Mouse (Mus musculus) ES-Bruce4 (cell line): ENCODE measurements at regions not wholly inside any gene's neighbourhood (a gene's known extent, or its start where the extent isn't known, plus 50 kb on each side); places are given as distances from the start of the nearest gene placed in this dataset.
A peak's percentile ranks its signal among the peaks of the same experiment; 100 is the strongest.

ENCODE experiments used
- H3K27ac ChIP-seq: 2 replicates; pipeline ENCODE4 v1.5.1; 2012; ENCODE audit warnings: low read length, inconsistent platforms; ENCODE audit not compliant: insufficient read depth
- H3K27me3 ChIP-seq: 2 replicates; pipeline ENCODE4 v1.6.1; 2012; ENCODE audit warnings: mild to moderate bottlenecking, low read length, inconsistent platforms; ENCODE audit not compliant: control insufficient read depth, poor library complexity, insufficient read depth, severe bottlenecking
- H3K36me3 ChIP-seq: 2 replicates; pipeline ENCODE4 v1.6.1; 2012; ENCODE audit warnings: inconsistent platforms, mild to moderate bottlenecking, low read length, moderate library complexity; ENCODE audit not compliant: control insufficient read depth, poor library complexity, insufficient read depth, severe bottlenecking
- H3K4me1 ChIP-seq: one replicate; pipeline ENCODE4 v1.8.1; 2011; ENCODE audit warnings: low read length; ENCODE audit not compliant: control insufficient read depth, insufficient read depth
- H3K4me3 ChIP-seq: 2 replicates; pipeline ENCODE4 v1.5.1; 2011; ENCODE audit warnings: low read depth, mild to moderate bottlenecking, low read length
- H3K9ac ChIP-seq: 2 replicates; pipeline ENCODE4 v1.6.1; 2012; ENCODE audit warnings: low read depth, mild to moderate bottlenecking, inconsistent platforms; ENCODE audit not compliant: poor library complexity, severe bottlenecking
- H3K9me3 ChIP-seq: replicated peaks from 2 replicates; pipeline ENCODE4 v1.6.1; 2012; ENCODE audit warnings: mild to moderate bottlenecking, low read length, inconsistent platforms; ENCODE audit not compliant: control insufficient read depth, poor library complexity, insufficient read depth, severe bottlenecking
- CTCF ChIP-seq: IDR thresholded peaks from one replicate; pipeline ENCODE4 v1.8.1; 2011; ENCODE audit warnings: low read depth, low read length
- EP300 ChIP-seq: IDR thresholded peaks from 2 replicates; pipeline ENCODE4 v1.6.1; 2011; ENCODE audit warnings: low read depth, low read length; ENCODE audit not compliant: insufficient read depth
- POLR2A ChIP-seq: IDR thresholded peaks from one replicate; pipeline ENCODE4 v1.8.1; 2011; ENCODE audit warnings: low read length; ENCODE audit not compliant: insufficient read depth

- no peak overlapping the region for H3K4me3 ChIP-seq
- no peak overlapping the region for H3K9ac ChIP-seq
- no peak for TF ChIP-seq EP300
- no peak for TF ChIP-seq CTCF
- TF ChIP-seq POLR2A, result no peak
- H3K9me3 ChIP-seq, result no peaks in the 10 kb centered on the region
- H3K36me3 ChIP-seq, result no peaks in the 10 kb centered on the region
- no peaks in the 10 kb centered on the region for H3K27me3 ChIP-seq
- no peaks in the 10 kb centered on the region for H3K4me1 ChIP-seq
- H3K27ac ChIP-seq, result no peak overlapping the region
Measured at GRCm38 (mm10) chr7:83179403-83179802, 312.3 kb downstream of the Mex3b start.

DNA sequence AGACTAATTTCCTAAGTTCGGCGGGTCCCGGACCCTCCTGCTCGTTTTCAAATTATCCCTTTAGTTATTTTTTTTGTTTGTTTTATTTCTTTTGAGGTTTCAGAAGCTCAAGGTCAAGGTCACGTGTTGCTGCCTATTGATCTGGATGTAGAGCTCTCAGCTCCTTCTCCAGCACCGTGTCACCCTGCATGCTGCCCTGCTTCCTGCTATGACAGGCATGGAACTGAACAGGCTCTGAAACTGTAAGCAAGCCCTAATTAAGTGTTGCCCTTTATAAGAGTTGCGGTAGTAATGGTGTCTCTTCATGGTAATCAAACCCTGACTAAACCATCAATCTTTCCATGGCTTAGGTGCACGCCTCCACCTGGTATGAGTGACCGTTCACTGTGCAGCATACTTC lies 319.2 kb downstream of the Mex3b start:
- no peaks in the 10 kb centered on the region for H3K4me1 ChIP-seq
- H3K9ac ChIP-seq, result no peak overlapping the region
- H3K36me3 ChIP-seq, result no peaks in the 10 kb centered on the region
- no peak for TF ChIP-seq POLR2A
- TF ChIP-seq CTCF, result no peak
- no peak for TF ChIP-seq EP300
- no peaks in the 10 kb centered on the region for H3K27me3 ChIP-seq
- H3K27ac ChIP-seq, result no peak overlapping the region
- H3K9me3 ChIP-seq, result peaks cover 4% of the 10 kb centered on the region; the same call in 1 of the 2 replicates
- peak overlapping the region; percentile 20; the same call in 1 of the 2 replicates for H3K4me3 ChIP-seq

DNA sequence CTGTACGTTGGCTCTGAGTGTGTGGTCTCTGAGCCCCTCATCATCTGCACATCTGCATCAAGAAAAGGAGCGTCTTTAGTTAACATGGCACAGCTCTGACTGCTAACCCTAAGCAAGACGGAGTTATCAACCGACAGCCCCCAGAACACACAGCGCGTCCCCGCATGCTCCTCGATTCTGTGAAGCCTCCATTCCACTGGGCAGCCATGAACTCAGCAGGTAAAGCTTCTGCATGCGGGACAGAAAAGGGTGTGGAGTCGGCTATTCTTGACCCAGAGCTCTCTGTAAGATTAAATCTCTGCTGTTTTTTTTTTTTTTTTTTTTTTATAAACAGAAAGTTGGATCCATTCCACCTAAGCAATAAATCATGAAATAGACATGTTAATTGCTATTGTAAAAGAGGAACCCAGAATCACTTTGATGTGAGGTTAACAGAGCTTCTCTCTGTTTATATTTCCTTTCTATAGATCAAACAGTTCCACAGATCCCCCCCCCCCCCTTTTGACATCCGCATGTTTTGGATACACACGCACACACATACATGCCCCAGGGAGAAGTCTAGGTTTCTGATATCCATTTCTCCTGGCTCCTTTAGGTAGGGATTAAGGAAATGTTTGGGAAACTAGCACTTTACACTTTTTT lies 328.9 kb downstream of the Mex3b start:
- H3K9ac ChIP-seq, result no peak overlapping the region
- no peaks in the 10 kb centered on the region for H3K4me1 ChIP-seq
- no peaks in the 10 kb centered on the region for H3K9me3 ChIP-seq
- H3K36me3 ChIP-seq, result no peaks in the 10 kb centered on the region
- H3K27ac ChIP-seq, result no peak overlapping the region
- TF ChIP-seq EP300 (no peak), POLR2A (no peak), CTCF (no peak)
- H3K4me3 ChIP-seq, result no peak overlapping the region
- H3K27me3 ChIP-seq, result no peaks in the 10 kb centered on the region

DNA sequence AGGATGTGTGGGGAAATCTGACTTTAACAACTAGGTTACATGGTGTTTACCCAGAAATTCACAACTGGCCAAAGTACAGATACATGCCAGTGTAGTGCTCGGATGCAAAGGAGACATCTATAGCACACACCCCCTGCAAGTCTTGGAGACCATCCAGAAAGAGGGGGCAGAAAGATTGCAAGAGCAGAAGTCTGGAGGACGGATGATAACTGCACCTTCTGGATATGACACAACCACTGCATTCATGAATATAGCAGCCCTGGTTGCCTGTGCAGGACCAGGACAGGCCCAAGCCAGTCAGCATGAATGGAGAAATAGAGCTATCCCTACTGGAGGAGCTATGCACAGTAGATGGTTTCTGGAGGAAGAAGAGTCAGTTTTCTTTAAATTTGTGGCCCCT lies 330.4 kb downstream of the Mex3b start:
- H3K27ac ChIP-seq, result no peak overlapping the region
- no peaks in the 10 kb centered on the region for H3K36me3 ChIP-seq
- no peak overlapping the region for H3K4me3 ChIP-seq
- no peaks in the 10 kb centered on the region for H3K27me3 ChIP-seq
- no peaks in the 10 kb centered on the region for H3K4me1 ChIP-seq
- no peaks in the 10 kb centered on the region for H3K9me3 ChIP-seq
- H3K9ac ChIP-seq, result no peak overlapping the region
- TF ChIP-seq POLR2A (no peak), EP300 (no peak), CTCF (no peak)

GRCm38 (mm10) chr7:83201126-83201686 lies 334.1 kb downstream of the Mex3b start:
- no peak overlapping the region for H3K27ac ChIP-seq
- no peak overlapping the region for H3K4me3 ChIP-seq
- no peaks in the 10 kb centered on the region for H3K36me3 ChIP-seq
- no peak overlapping the region for H3K9ac ChIP-seq
- no peak for TF ChIP-seq EP300
- no peak for TF ChIP-seq POLR2A
- no peak for TF ChIP-seq CTCF
- no peaks in the 10 kb centered on the region for H3K9me3 ChIP-seq
- H3K27me3 ChIP-seq, result no peaks in the 10 kb centered on the region
- no peaks in the 10 kb centered on the region for H3K4me1 ChIP-seq

- Histone ChIP-seq H3K4me3 (no peak overlapping the region), H3K27me3 (no peaks in the 10 kb centered on the region), H3K36me3 (no peaks in the 10 kb centered on the region), H3K9ac (no peak overlapping the region), H3K9me3 (no peaks in the 10 kb centered on the region), H3K4me1 (no peaks in the 10 kb centered on the region), H3K27ac (no peak overlapping the region)
- TF ChIP-seq POLR2A (no peak), CTCF (peak; percentile 32), EP300 (no peak)
Measured at GRCm38 (mm10) chr7:83201768-83202493, 334.8 kb downstream of the Mex3b start.
